Mouse (Mus musculus) liver, embryonic 14.5 days (tissue): ENCODE data around the gene Slc25a19. TPM values are rescaled to one million over a fixed set of nuclear protein-coding genes. Genes with fewer than 3 reads are reported as not detected.

Experiments
- ATAC-seq: fragments of 200-750 bp; cut with Nextera tagmentation; 2 replicates; pipeline ENCODE4 v1.8.0; 2017; ENCODE audit warnings: moderate number of reproducible peaks, mild to moderate bottlenecking, moderate library complexity; ENCODE audit not compliant: insufficient read depth
- DNase-seq, 3 experiments: peaks; one replicate each; pipeline ENCODE4 v3.0.0-alpha.2; 2012 to 2013; ENCODE audit warnings: low read depth in 3 of 3, low spot score in 3 of 3
- H3K27ac ChIP-seq: fragments of 300-500 bp; sonication (generic); 2 replicates; pipeline ENCODE4 v1.5.1; 2014; ENCODE audit warnings: moderate library complexity, mild to moderate bottlenecking, control low read depth, inconsistent platforms
- H3K27me3 ChIP-seq: fragments of 300-500 bp; sonication (generic); 2 replicates; pipeline ENCODE4 v1.6.1; 2014; ENCODE audit warnings: mild to moderate bottlenecking, low read length, moderate library complexity; ENCODE audit not compliant: control insufficient read depth, insufficient read depth
- H3K36me3 ChIP-seq: fragments of 300-500 bp; sonication (generic); replicated peaks from 2 replicates; pipeline ENCODE4 v1.6.1; 2014; ENCODE audit warnings: low read depth; ENCODE audit not compliant: control insufficient read depth, insufficient read depth
- H3K4me1 ChIP-seq, 2 experiments: fragments of 200-500 bp in 1 of 2; fragments of 300-500 bp in 1 of 2; sonication (generic) in 1 of 2; replicated peaks; 2 replicates each; pipeline ENCODE4 v1.6.1; 2012 to 2014; ENCODE audit warnings: antibody characterized with exemption in 1 of 2, inconsistent platforms in 1 of 2, low read length in 1 of 2; ENCODE audit not compliant: control insufficient read depth in 2 of 2, insufficient read depth in 2 of 2
- H3K4me2 ChIP-seq: fragments of 300-500 bp; sonication (generic); 2 replicates; pipeline ENCODE4 v1.6.1; 2014; ENCODE audit warnings: low read depth, mild to moderate bottlenecking, control low read depth, moderate library complexity
- H3K4me3 ChIP-seq, 2 experiments: fragments of 200-500 bp in 1 of 2; fragments of 300-500 bp in 1 of 2; sonication (generic) in 1 of 2; 2 replicates each; pipeline ENCODE4 v1.5.1; 2012 to 2014; ENCODE audit warnings: low read depth in 2 of 2, low read length in 2 of 2, mild to moderate bottlenecking in 2 of 2, control low read depth in 1 of 2, inconsistent platforms in 1 of 2, moderate library complexity in 1 of 2; ENCODE audit not compliant: insufficient read depth in 1 of 2
- H3K9ac ChIP-seq: fragments of 300-500 bp; sonication (generic); replicated peaks from 2 replicates; pipeline ENCODE4 v1.6.1; 2014; ENCODE audit warnings: mild to moderate bottlenecking, control low read depth, moderate library complexity
- H3K9me3 ChIP-seq: fragments of 300-500 bp; sonication (generic); 2 replicates; pipeline ENCODE4 v1.6.1; 2016; ENCODE audit warnings: low read length, mixed read lengths; ENCODE audit not compliant: control insufficient read depth
- CTCF ChIP-seq: IDR thresholded peaks from 2 replicates; pipeline ENCODE4 v1.5.1; 2016; ENCODE audit warnings: antibody characterized with exemption, low read depth, control low read depth
- EP300 ChIP-seq: IDR thresholded peaks from 2 replicates; pipeline ENCODE4 v1.6.1; 2016; ENCODE audit warnings: antibody characterized with exemption, low read depth
- WGBS: fragments of 180-500 bp; shearing (Covaris S2); extraction: QIAGEN DNeasy Blood & Tissue Kit; methylation state at CpG from one replicate; pipeline ENCODE4 v1.1.7; 2014; ENCODE audit not compliant: insufficient replicate concordance; 5-methylcytosine and 5-hydroxymethylcytosine counted together
- polyA plus RNA-seq, 2 experiments: library from polyadenylated mRNA; depleted of rRNA in 1 of 2; stranded (reverse) in 1 of 2; unstranded in 1 of 2; fragments of >200 nt; fragmentation: Nextera tagmentation in 1 of 2; extraction: Ambion mirVana in 1 of 2; gene quantifications; 2 replicates each; pipeline versions ENCODE4 v1.2.1 to v1.2.3; 2012 to 2014

Gene Slc25a19
- polyA plus RNA-seq, 2 experiments: 8.5 to 10.5 TPM

- no peaks in the 10 kb centered on the region for H3K9me3 ChIP-seq
- no peak overlapping the region for H3K27ac ChIP-seq
- no peak overlapping the region for H3K9ac ChIP-seq
- DNase-seq (no peak), ATAC-seq (no peak)
- TF ChIP-seq CTCF: no peak
- TF ChIP-seq EP300: no peak
- H3K36me3 ChIP-seq: no peaks in the 10 kb centered on the region
- no peak overlapping the region for H3K4me2 ChIP-seq
- H3K4me1 ChIP-seq: peaks cover 0 to 4% of the 10 kb centered on the region in 2 experiments; a peak in 2 of 4 replicates
- H3K27me3 ChIP-seq: no peaks in the 10 kb centered on the region
- WGBS: 37% methylated on average over 5 of the region's 5 CpGs
- no peak overlapping the region for H3K4me3 ChIP-seq
Measured at GRCm38 (mm10) chr11:115638498-115639409, 10.7 kb upstream of the Slc25a19 start.

DNA sequence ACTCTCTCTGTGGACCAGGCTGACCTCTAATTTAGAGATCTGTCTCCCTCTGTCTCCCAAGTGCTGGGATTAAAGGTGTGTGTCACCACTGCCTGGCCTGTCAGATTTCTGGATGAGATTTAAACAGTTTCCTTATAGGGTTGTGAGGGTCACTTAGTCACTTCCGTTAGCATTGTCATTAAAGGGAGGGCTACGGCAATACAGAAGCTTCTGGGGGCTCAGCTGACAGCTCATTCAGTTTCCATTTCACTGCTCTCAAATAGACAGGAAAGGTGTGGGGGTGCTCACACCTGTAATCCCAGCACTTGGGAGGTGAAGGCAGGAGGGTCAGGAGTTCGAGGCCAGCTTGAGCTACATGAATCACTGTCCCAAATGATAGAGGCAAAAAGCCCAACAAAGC lies 8.9 kb upstream of the Slc25a19 start:
- WGBS: 60% methylated on average over 3 of the region's 3 CpGs
- no peak overlapping the region for H3K4me3 ChIP-seq
- no peak overlapping the region for H3K9ac ChIP-seq
- H3K4me2 ChIP-seq: no peak overlapping the region
- H3K9me3 ChIP-seq: no peaks in the 10 kb centered on the region
- H3K27me3 ChIP-seq: no peaks in the 10 kb centered on the region
- DNase-seq: no peak
- TF ChIP-seq EP300 (no peak), CTCF (no peak)
- H3K4me1 ChIP-seq: peaks cover 0 to 4% of the 10 kb centered on the region in 2 experiments; a peak in 2 of 4 replicates
- no peaks in the 10 kb centered on the region for H3K36me3 ChIP-seq
- no peak overlapping the region for H3K27ac ChIP-seq
- no peak for ATAC-seq

GRCm38 (mm10) chr11:115635484-115635883 lies 7.4 kb upstream of the Slc25a19 start:
- no peak overlapping the region for H3K4me3 ChIP-seq
- DNase-seq (no peak), ATAC-seq (no peak)
- no peak overlapping the region for H3K9ac ChIP-seq
- 62% methylated on average over 8 of the region's 8 CpGs for WGBS
- H3K9me3 ChIP-seq: no peaks in the 10 kb centered on the region
- no peaks in the 10 kb centered on the region for H3K36me3 ChIP-seq
- H3K27ac ChIP-seq: no peak overlapping the region
- H3K4me1 ChIP-seq: peaks cover 0 to 6% of the 10 kb centered on the region in 2 experiments; a peak in 2 of 4 replicates
- H3K4me2 ChIP-seq: no peak overlapping the region
- TF ChIP-seq CTCF (no peak), EP300 (no peak)
- H3K27me3 ChIP-seq: no peaks in the 10 kb centered on the region

DNA sequence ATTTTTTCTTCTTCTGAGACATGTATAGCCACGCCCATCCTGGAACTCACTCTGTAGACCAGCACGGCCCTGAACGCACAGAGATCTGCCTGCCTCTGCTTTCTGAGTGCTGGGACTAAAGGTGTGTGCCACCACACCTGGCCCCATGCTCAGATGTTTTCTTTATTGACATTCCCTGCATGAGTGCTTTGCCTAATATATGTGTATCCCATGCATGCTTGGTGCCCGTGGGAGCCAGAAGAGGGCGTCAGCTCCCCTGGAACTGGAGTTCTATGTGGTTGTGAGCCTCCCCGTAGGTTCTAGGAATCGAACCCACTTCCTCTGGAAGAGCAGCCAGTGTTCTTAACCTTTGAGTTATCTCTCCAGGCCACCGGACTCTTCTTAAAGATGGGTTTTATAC lies 6.9 kb upstream of the Slc25a19 start:
- Histone ChIP-seq H3K9ac (no peak overlapping the region), H3K4me2 (no peak overlapping the region), H3K4me3 (no peak overlapping the region), H3K4me1 (peaks cover 0 to 6% of the 10 kb centered on the region in 2 experiments; a peak in 2 of 4 replicates), H3K9me3 (no peaks in the 10 kb centered on the region), H3K27me3 (no peaks in the 10 kb centered on the region), H3K36me3 (no peaks in the 10 kb centered on the region), H3K27ac (no peak overlapping the region)
- no peak for DNase-seq
- no peak for ATAC-seq
- 55% methylated on average over 8 of the region's 8 CpGs for WGBS
- TF ChIP-seq CTCF: no peak
- no peak for TF ChIP-seq EP300

GRCm38 (mm10) chr11:115634109-115634508 lies 6.0 kb upstream of the Slc25a19 start:
- ATAC-seq (no peak), DNase-seq (no peak)
- Histone ChIP-seq H3K4me1 (peaks cover 0 to 6% of the 10 kb centered on the region in 2 experiments; a peak in 1 of 4 replicates), H3K27me3 (no peaks in the 10 kb centered on the region), H3K9me3 (no peaks in the 10 kb centered on the region), H3K4me3 (no peak overlapping the region), H3K27ac (no peak overlapping the region), H3K36me3 (no peaks in the 10 kb centered on the region), H3K9ac (no peak overlapping the region), H3K4me2 (no peak overlapping the region)
- no peak for TF ChIP-seq CTCF
- TF ChIP-seq EP300: no peak
- WGBS: 73% methylated on average over 4 of the region's 4 CpGs
